Mouse (Mus musculus): Measurements from ENCODE around the gene Pctp. TPM values are rescaled to one million over a fixed set of nuclear protein-coding genes. Genes with fewer than 3 reads are reported as not detected.

Pctp gene
- total and polyA plus RNA-seq, 3 experiments, result 2.2 to 26.4 (median 6.8) TPM

DNA sequence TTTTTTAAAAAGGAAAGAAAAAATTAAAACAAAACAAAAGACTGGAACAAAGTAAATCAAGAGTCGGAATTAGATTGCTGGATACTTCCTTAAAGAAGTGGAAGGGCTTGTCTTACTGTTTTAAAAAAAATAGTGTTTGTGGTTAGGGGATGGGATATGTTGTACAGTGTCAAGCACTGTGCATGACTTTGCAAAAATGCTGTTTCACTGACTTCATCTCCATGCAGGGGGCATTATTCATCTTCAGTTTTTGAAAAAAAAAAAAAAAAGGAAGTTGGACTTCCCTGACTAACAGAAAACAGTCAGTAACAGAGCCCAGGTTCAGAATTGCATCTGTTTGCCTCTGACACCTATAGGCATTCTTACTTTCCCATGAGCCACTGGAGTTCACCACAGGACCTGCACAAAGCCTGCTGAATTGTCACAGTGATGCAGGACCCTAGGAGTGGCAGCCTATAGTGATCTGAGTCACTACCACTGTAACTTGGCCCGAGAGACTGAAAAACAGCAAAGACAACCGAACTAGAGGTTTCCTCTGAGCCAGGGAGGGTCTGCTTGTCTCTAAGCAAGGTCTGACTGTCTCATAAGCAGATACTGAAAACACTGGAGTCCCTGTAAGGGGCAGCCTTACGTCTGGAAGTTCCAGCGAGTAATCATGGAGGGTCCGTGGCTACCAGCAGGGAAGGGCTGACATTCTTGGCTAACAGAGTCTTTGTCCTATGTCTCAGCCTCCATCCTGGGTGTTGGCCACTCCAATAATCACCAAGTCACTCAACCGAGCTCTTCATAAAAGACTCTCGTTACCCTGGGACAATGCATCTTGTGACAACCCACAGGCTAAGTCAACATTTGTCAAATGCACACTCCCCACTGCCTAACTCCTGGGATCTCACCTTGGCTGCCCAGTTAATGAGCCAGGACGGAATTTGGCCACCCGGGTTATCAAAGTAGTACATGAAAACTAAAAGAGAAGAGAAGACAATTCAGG is 17.2 kb downstream of the Pctp start:
- Histone ChIP-seq H3K36me3 (replicated peaks) (peaks cover 11% of the 10 kb centered on the region), H3K4me3 (ENCODE audit: low read depth, low read length) (no peak overlapping the region; the same call in 1 of the 2 replicates), H3K9me3 (replicated peaks) (peaks cover 12% of the 10 kb centered on the region), H3K4me1 (ENCODE audit: insufficient read depth, low read depth, low read length) (peaks cover 32% of the 10 kb centered on the region), H3K27me3 (ENCODE audit: insufficient read depth, low read length) (no peaks in the 10 kb centered on the region)
- TF ChIP-seq GATA1 (IDR thresholded peaks at IDR 0.05; ENCODE audit: borderline replicate concordance, low read length), result no peak
- TF ChIP-seq GATA2 (IDR thresholded peaks at IDR 0.05; ENCODE audit: borderline replicate concordance, low read depth, low read length), result no peak
- no peak for TF ChIP-seq CTCF (IDR thresholded peaks at IDR 0.05; ENCODE audit: low read depth, low read length)
- TF ChIP-seq POLR2AphosphoS5 (IDR thresholded peaks at IDR 0.05; ENCODE audit: insufficient replicate concordance, low read depth, low read length), result no peak
- no peak for TF ChIP-seq TAL1 (conservative IDR thresholded peaks at IDR 0.05; ENCODE audit: low read depth, low read length)
- ATAC-seq (ENCODE audit: extremely low read depth, insufficient number of reproducible peaks, low FRiP score, poor library complexity, severe bottlenecking) (peak; percentile 93), DNase-seq (ENCODE audit: low spot score) (peak; percentile 13)

- Histone ChIP-seq H3K4me1 (ENCODE audit: insufficient read depth, low read depth, low read length) (peaks cover 34% of the 10 kb centered on the region), H3K27me3 (ENCODE audit: insufficient read depth, low read length) (no peaks in the 10 kb centered on the region), H3K36me3 (replicated peaks) (peaks cover 8% of the 10 kb centered on the region), H3K9me3 (replicated peaks) (peaks cover 12% of the 10 kb centered on the region), H3K4me3 (ENCODE audit: low read depth, low read length) (no peak overlapping the region)
- ATAC-seq (ENCODE audit: extremely low read depth, insufficient number of reproducible peaks, low FRiP score, poor library complexity, severe bottlenecking) (no peak), DNase-seq (ENCODE audit: low spot score) (no peak)
- no peak for TF ChIP-seq POLR2AphosphoS5 (IDR thresholded peaks at IDR 0.05; ENCODE audit: insufficient replicate concordance, low read depth, low read length)
Measured at GRCm38 (mm10) chr11:89984436-89984835, 18.3 kb downstream of the Pctp start.

DNA sequence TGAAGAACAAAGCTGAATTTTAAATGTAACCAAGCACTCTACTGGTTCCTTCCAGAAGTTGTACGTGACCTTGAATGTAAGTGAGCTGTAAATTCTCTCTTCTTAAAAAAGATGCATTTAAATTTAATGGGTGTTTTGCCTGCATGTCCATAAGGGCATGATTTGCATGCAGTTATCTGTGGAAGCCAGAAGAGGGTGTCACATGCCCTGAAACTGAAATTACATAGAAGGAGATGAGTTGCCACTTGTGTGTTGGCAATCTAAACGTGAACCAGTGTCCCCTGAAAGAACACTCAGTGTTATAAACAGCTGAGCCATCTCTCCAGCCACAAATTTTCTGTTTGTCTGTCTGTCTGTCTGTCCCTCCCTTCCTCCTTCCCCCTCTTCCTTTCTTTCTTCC is 19.8 kb downstream of the Pctp start:
- TF ChIP-seq TAL1 (conservative IDR thresholded peaks at IDR 0.05; ENCODE audit: low read depth, low read length) (no peak), GATA1 (IDR thresholded peaks at IDR 0.05; ENCODE audit: borderline replicate concordance, low read length) (no peak), CTCF (IDR thresholded peaks at IDR 0.05; ENCODE audit: low read depth, low read length) (no peak), GATA2 (IDR thresholded peaks at IDR 0.05; ENCODE audit: borderline replicate concordance, low read depth, low read length) (no peak), POLR2AphosphoS5 (IDR thresholded peaks at IDR 0.05; ENCODE audit: insufficient replicate concordance, low read depth, low read length) (no peak)
- no peak overlapping the region for H3K4me3 ChIP-seq (ENCODE audit: low read depth, low read length)
- no peaks in the 10 kb centered on the region for H3K27me3 ChIP-seq (ENCODE audit: insufficient read depth, low read length)
- DNase-seq (ENCODE audit: low spot score) (no peak), ATAC-seq (ENCODE audit: extremely low read depth, insufficient number of reproducible peaks, low FRiP score, poor library complexity, severe bottlenecking) (no peak)
- peaks cover 14% of the 10 kb centered on the region for H3K9me3 ChIP-seq (replicated peaks)
- peaks cover 32% of the 10 kb centered on the region for H3K4me1 ChIP-seq (ENCODE audit: insufficient read depth, low read depth, low read length)
- peaks cover 8% of the 10 kb centered on the region for H3K36me3 ChIP-seq (replicated peaks)

GRCm38 (mm10) chr11:89980106-89980505 is 22.6 kb downstream of the Pctp start:
- ATAC-seq (ENCODE audit: extremely low read depth, insufficient number of reproducible peaks, low FRiP score, poor library complexity, severe bottlenecking), result no peak
- Histone ChIP-seq H3K4me1 (ENCODE audit: insufficient read depth, low read depth, low read length) (peaks cover 19% of the 10 kb centered on the region), H3K36me3 (replicated peaks) (peaks cover 2% of the 10 kb centered on the region), H3K27me3 (ENCODE audit: insufficient read depth, low read length) (no peaks in the 10 kb centered on the region), H3K9me3 (replicated peaks) (peaks cover 16% of the 10 kb centered on the region), H3K4me3 (ENCODE audit: low read depth, low read length) (no peak overlapping the region)
- DNase-seq (ENCODE audit: low spot score), result no peak
- no peak for TF ChIP-seq POLR2AphosphoS5 (IDR thresholded peaks at IDR 0.05; ENCODE audit: insufficient replicate concordance, low read depth, low read length)
- TF ChIP-seq GATA2 (IDR thresholded peaks at IDR 0.05; ENCODE audit: borderline replicate concordance, low read depth, low read length), result no peak
- no peak for TF ChIP-seq GATA1 (IDR thresholded peaks at IDR 0.05; ENCODE audit: borderline replicate concordance, low read length)
- TF ChIP-seq CTCF (IDR thresholded peaks at IDR 0.05; ENCODE audit: low read depth, low read length), result no peak
- TF ChIP-seq TAL1 (conservative IDR thresholded peaks at IDR 0.05; ENCODE audit: low read depth, low read length), result no peak

- Histone ChIP-seq H3K4me3 (ENCODE audit: low read depth, low read length) (no peak overlapping the region), H3K27me3 (ENCODE audit: insufficient read depth, low read length) (no peaks in the 10 kb centered on the region), H3K36me3 (replicated peaks) (peaks cover 2% of the 10 kb centered on the region), H3K9me3 (replicated peaks) (peaks cover 16% of the 10 kb centered on the region), H3K4me1 (ENCODE audit: insufficient read depth, low read depth, low read length) (peaks cover 13% of the 10 kb centered on the region)
- DNase-seq (ENCODE audit: low spot score) (no peak), ATAC-seq (ENCODE audit: extremely low read depth, insufficient number of reproducible peaks, low FRiP score, poor library complexity, severe bottlenecking) (no peak)
- TF ChIP-seq TAL1 (conservative IDR thresholded peaks at IDR 0.05; ENCODE audit: low read depth, low read length), result no peak
- no peak for TF ChIP-seq POLR2AphosphoS5 (IDR thresholded peaks at IDR 0.05; ENCODE audit: insufficient replicate concordance, low read depth, low read length)
- TF ChIP-seq GATA1 (IDR thresholded peaks at IDR 0.05; ENCODE audit: borderline replicate concordance, low read length), result no peak
- TF ChIP-seq GATA2 (IDR thresholded peaks at IDR 0.05; ENCODE audit: borderline replicate concordance, low read depth, low read length), result no peak
- TF ChIP-seq CTCF (IDR thresholded peaks at IDR 0.05; ENCODE audit: low read depth, low read length), result no peak
Measured at GRCm38 (mm10) chr11:89978914-89979818, 23.5 kb downstream of the Pctp start.

DNA sequence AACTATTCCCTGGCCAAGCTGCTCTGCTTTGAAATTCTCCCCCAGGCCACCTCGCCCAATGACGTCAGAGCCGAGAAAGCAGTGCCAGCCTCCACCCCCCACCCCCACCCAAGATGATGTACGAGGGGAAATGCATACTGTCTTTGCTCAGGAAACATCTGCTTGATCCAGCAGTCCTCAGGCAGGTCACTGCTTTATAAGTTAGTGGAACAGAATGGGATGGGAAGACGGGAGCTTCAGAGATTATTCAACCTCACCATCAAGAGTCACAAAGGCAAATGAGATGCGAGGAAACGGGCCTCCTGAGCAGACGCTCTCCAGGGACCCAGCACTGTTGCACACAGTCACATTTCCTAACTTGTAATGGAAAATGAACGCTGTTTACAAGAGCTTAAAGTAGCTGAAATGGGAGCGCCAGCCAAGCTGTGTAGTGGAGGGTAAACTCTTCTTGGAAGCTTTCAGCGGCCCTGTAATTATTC is 24.3 kb downstream of the Pctp start:
- TF ChIP-seq GATA1 (IDR thresholded peaks at IDR 0.05; ENCODE audit: borderline replicate concordance, low read length) (no peak), GATA2 (IDR thresholded peaks at IDR 0.05; ENCODE audit: borderline replicate concordance, low read depth, low read length) (no peak), TAL1 (conservative IDR thresholded peaks at IDR 0.05; ENCODE audit: low read depth, low read length) (no peak), POLR2AphosphoS5 (IDR thresholded peaks at IDR 0.05; ENCODE audit: insufficient replicate concordance, low read depth, low read length) (no peak), CTCF (IDR thresholded peaks at IDR 0.05; ENCODE audit: low read depth, low read length) (no peak)
- peaks cover 10% of the 10 kb centered on the region for H3K4me1 ChIP-seq (ENCODE audit: insufficient read depth, low read depth, low read length)
- no peaks in the 10 kb centered on the region for H3K27me3 ChIP-seq (ENCODE audit: insufficient read depth, low read length)
- no peak overlapping the region for H3K4me3 ChIP-seq (ENCODE audit: low read depth, low read length)
- DNase-seq (ENCODE audit: low spot score), result no peak
- ATAC-seq (ENCODE audit: extremely low read depth, insufficient number of reproducible peaks, low FRiP score, poor library complexity, severe bottlenecking), result no peak
- H3K9me3 ChIP-seq (replicated peaks), result peaks cover 14% of the 10 kb centered on the region
- H3K36me3 ChIP-seq (replicated peaks), result no peaks in the 10 kb centered on the region

Data from G1E (cell line).